Mouse (Mus musculus) liver (tissue): ENCODE data around the gene C1ra.
A peak's percentile ranks its signal among the peaks of the same experiment; 100 is the strongest.
"Not testable (repeated sequence)": the region's sequence is repeated elsewhere in the genome, so short reads cannot be mapped to it uniquely, and the experiment has no call there.

Experiments
- DNase-seq: peaks from one replicate; pipeline ENCODE4 v3.0.0-alpha.2; 2020; ENCODE audit warnings: mixed read lengths

Gene C1ra

GRCm38 (mm10) chr6:124512355-124512836 lies at the start of gene C1ra:
TSS of gene C1ra (plus strand) at chr6:124512405.
- DNase-seq: peak; percentile 30

GRCm38 (mm10) chr6:124463881-124464291 lies 48.3 kb upstream of the C1ra start:
- DNase-seq: no peak

- DNase-seq: peak; percentile 88
These were observed 47.6 kb upstream of the C1ra start, which contains the start of gene Clstn3 for GRCm38 (mm10) chr6:124464305-124465271. TSS of gene Clstn3 (minus strand) at chr6:124464794.

GRCm38 (mm10) chr6:124465299-124465698 lies 46.9 kb upstream of the C1ra start:
- no peak for DNase-seq

- no peak for DNase-seq
These were observed 46.5 kb upstream of the C1ra start for GRCm38 (mm10) chr6:124465729-124466128.

GRCm38 (mm10) chr6:124471121-124471520 lies 41.1 kb upstream of the C1ra start:
- no peak for DNase-seq

- peak; percentile 51 for DNase-seq
These were observed 40.2 kb upstream of the C1ra start for GRCm38 (mm10) chr6:124471783-124472638.

GRCm38 (mm10) chr6:124472801-124473200 lies 39.4 kb upstream of the C1ra start:
- DNase-seq: peak; percentile 70

GRCm38 (mm10) chr6:124474621-124475020 lies 37.6 kb upstream of the C1ra start:
- DNase-seq: peak; percentile 43

- DNase-seq: not testable (repeated sequence)
These were observed 36.7 kb upstream of the C1ra start for GRCm38 (mm10) chr6:124475335-124476075.

GRCm38 (mm10) chr6:124476216-124476615 lies 36.0 kb upstream of the C1ra start:
- no peak for DNase-seq

- no peak for DNase-seq
These were observed 35.4 kb upstream of the C1ra start for GRCm38 (mm10) chr6:124476796-124477195.

- no peak for DNase-seq
These were observed 35.0 kb upstream of the C1ra start for GRCm38 (mm10) chr6:124477221-124477655.

- no peak for DNase-seq
These were observed 34.1 kb upstream of the C1ra start for GRCm38 (mm10) chr6:124477922-124478651.

- no peak for DNase-seq
These were observed 33.2 kb upstream of the C1ra start for GRCm38 (mm10) chr6:124478874-124479572.

- no peak for DNase-seq
These were observed 32.7 kb upstream of the C1ra start for GRCm38 (mm10) chr6:124479573-124479930.

GRCm38 (mm10) chr6:124480295-124480694 lies 31.9 kb upstream of the C1ra start:
- DNase-seq: no peak

GRCm38 (mm10) chr6:124481571-124481970 lies 30.6 kb upstream of the C1ra start:
- peak; percentile 74 for DNase-seq

GRCm38 (mm10) chr6:124483831-124484230 lies 28.4 kb upstream of the C1ra start:
- DNase-seq: not testable (repeated sequence)

- DNase-seq: no peak
These were observed 27.4 kb upstream of the C1ra start for GRCm38 (mm10) chr6:124484851-124485250.
